19 mouse cellular contexts compared by ENCODE assay signal in genomic region chr6:87784033-87784432, GRCm38 (mm10). TPM values are rescaled to one million over a fixed set of nuclear protein-coding genes. Genes with fewer than 3 reads are reported as not detected.
"Had no signal": no experiment of that assay in that cellular context is flagged by ENCODE, and none has a peak within 500 bp of the region (broad histone marks: within the 10 kb centered on the region; RNA-seq: fewer than 3 reads in every experiment).

No protein-coding gene starts in this region.

- DNase-seq: lung, embryonic 14.5 days; lung, postnatal 10 days; midbrain, embryonic 14.5 days; retina, postnatal 1 day; right cerebral cortex, adult 18-20 months; right cerebral cortex, postnatal 25 days; right cerebral cortex, postnatal 4 days; spleen, adult 18-20 months; thymus, adult 18-20 months; thymus, postnatal 14 days; thymus, postnatal 36 days had no signal

- H3K9ac ChIP-seq: lung, embryonic 14.5 days; midbrain, embryonic 12.5 days; neural tube, embryonic 13.5 days; neural tube, embryonic 15.5 days had no signal

- H3K9me3 ChIP-seq: midbrain, embryonic 10.5 days; midbrain, embryonic 12.5 days; neural tube, embryonic 13.5 days; neural tube, embryonic 15.5 days had no signal

- H3K4me3 ChIP-seq: midbrain, embryonic 10.5 days; midbrain, embryonic 12.5 days; myocyte; neural tube, embryonic 13.5 days; neural tube, embryonic 15.5 days had no signal

- H3K27me3 ChIP-seq: midbrain, embryonic 12.5 days; neural tube, embryonic 13.5 days; neural tube, embryonic 15.5 days had no signal

- H3K4me2 ChIP-seq: lung, embryonic 14.5 days; midbrain, embryonic 12.5 days; neural tube, embryonic 13.5 days; neural tube, embryonic 15.5 days had no signal

- H3K36me3 ChIP-seq: midbrain, embryonic 10.5 days; midbrain, embryonic 12.5 days; neural tube, embryonic 13.5 days; neural tube, embryonic 15.5 days had no signal

- H3K27ac ChIP-seq: midbrain, embryonic 10.5 days; midbrain, embryonic 12.5 days; neural tube, embryonic 13.5 days; neural tube, embryonic 15.5 days had no signal

- ATAC-seq: midbrain, embryonic 16.5 days had no signal

RNA-seq across cellular contexts. Expression of gene Gp9, which starts 6.2 kb away (rescaled TPM):
- polyA plus RNA-seq: myocyte; small intestine, adult 2 months had no signal

RNA-seq across cellular contexts. Expression of gene Efcc1, which starts 53.4 kb away (rescaled TPM):
- total RNA-seq: megakaryocyte, adult 5-6 weeks had no signal
